Mouse (Mus musculus) left cerebral cortex, adult 2 months (tissue): ENCODE measurements at regions not wholly inside any gene's neighbourhood (a gene's known extent, or its start where the extent isn't known, plus 50 kb on each side); places are given as distances from the start of the nearest gene placed in this dataset.
"Not testable (repeated sequence)": the region's sequence is repeated elsewhere in the genome, so short reads cannot be mapped to it uniquely, and the experiment has no call there.

ENCODE experiments used
- DNase-seq, 2 experiments: peaks; one replicate each; pipeline ENCODE4 v3.0.0; 2021 to 2022; ENCODE audit warnings: low spot score in 2 of 2, mixed read lengths in 1 of 2; ENCODE audit errors: extremely low spot score in 1 of 2
- H3K27ac ChIP-seq: fragments of 200-600 bp; 2 replicates; pipeline ENCODE4 v1.8.1; 2022
- H3K4me3 ChIP-seq: fragments of 200-600 bp; 2 replicates; pipeline ENCODE4 v1.8.1; 2022
- intact Hi-C: fragments of 180-260 bp; cut with DNase I; formaldehyde crosslinking; loops from one replicate; pipeline ENCODE4 v1.15.1; 2025

DNA sequence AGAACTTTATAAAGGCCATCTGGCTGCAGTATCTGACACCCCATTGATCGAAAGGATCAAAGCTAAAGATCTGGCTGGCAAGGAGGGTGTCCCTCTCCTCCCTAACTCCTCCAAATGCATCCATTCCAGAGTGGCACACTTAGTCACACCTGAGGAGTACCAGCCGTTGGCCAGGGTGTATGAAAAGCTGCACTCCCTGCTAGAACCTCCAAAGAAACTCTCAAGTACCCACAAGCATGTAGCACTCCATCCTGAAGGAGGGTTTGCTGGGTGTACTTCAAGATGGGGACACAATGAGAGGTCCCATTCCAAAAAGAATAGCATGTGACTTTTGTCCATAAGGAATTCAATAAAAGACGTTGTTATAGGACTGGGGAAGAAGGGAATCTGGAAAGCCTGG lies 100.4 kb downstream of the Ero1lb start:
- intact Hi-C loops, H3K4me3 ChIP-seq, H3K27ac ChIP-seq, DNase-seq: not testable (repeated sequence)
